Comparison of ENCODE assay signal across 33 mouse cellular contexts in the genomic region with DNA sequence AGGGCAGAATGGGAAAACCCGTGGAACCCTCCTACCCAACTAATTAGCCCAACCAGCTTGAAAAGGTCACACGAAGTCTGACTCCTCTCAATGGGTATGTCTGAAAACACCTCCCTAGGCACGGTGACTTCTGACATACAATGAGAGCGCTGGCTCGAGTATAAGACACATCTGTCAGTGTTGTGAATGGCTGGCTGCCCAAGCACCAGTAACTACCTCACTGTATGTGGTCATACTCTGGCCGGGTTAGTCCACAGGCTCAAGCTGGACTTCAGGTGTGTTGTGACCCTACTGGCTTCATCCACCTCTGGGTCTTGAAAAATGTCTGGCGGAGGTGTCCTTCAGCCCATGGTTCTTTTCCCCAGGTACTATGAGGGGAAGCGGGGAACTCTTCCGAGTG. TPM values are rescaled to one million over a fixed set of nuclear protein-coding genes. Genes with fewer than 3 reads are reported as not detected.
"Had no signal": no experiment of that assay in that cellular context is flagged by ENCODE, and none has a peak within 500 bp of the region (broad histone marks: within the 10 kb centered on the region; RNA-seq: fewer than 3 reads in every experiment).

No protein-coding gene starts in this region.

- H3K27ac ChIP-seq: hindbrain, embryonic 12.5 days; hindbrain, embryonic 13.5 days; hindbrain, embryonic 14.5 days; hindbrain, embryonic 15.5 days; hindbrain, postnatal 0 days; kidney, postnatal 0 days; layer of hippocampus, adult 2 months; left cerebral cortex, adult 2 months had no signal

- ATAC-seq: hindbrain, embryonic 16.5 days; hindbrain, postnatal 0 days; inflammation-experienced regulatory T-cells, adult 6 months; intestine, postnatal 0 days had no signal

- H3K9ac ChIP-seq: hindbrain, embryonic 12.5 days; hindbrain, embryonic 13.5 days; kidney, embryonic 15.5 days had no signal

- H3K36me3 ChIP-seq: hindbrain, embryonic 10.5 days; hindbrain, embryonic 12.5 days; hindbrain, embryonic 13.5 days; hindbrain, embryonic 15.5 days; intestine, embryonic 15.5 days had no signal

- H3K9me3 ChIP-seq: heart, embryonic 10.5 days; heart, embryonic 13.5 days; heart, embryonic 15.5 days; hindbrain, embryonic 10.5 days; hindbrain, embryonic 12.5 days; hindbrain, embryonic 13.5 days; hindbrain, embryonic 15.5 days; intestine, embryonic 15.5 days; kidney, embryonic 15.5 days had no signal

- H3K27me3 ChIP-seq: heart, embryonic 12.5 days; heart, embryonic 13.5 days; heart, embryonic 15.5 days; intestine, embryonic 15.5 days; kidney, embryonic 15.5 days had no signal

- DNase-seq: heart, postnatal 10 days; heart, postnatal 14 days; heart, postnatal 36 days; heart, postnatal 4 days; kidney, adult 11 months; kidney, adult 18-20 months; kidney, adult 8-10 months; kidney, adult 9 months; kidney, postnatal 10 days; kidney, postnatal 14 days; kidney, postnatal 25 days; kidney, postnatal 36 days; kidney, postnatal 4 days; layer of hippocampus, adult 9-11 months; layer of hippocampus, postnatal 36 days had no signal

RNA-seq across cellular contexts. Expression of gene Copz2, which starts 1.0 kb away (rescaled TPM):
- polyA plus RNA-seq: inflammation-experienced regulatory T-cells, adult 6 months had no signal
